Mouse (Mus musculus): ENCODE data around the gene Gm3336. TPM values are rescaled to one million over a fixed set of nuclear protein-coding genes. Genes with fewer than 3 reads are reported as not detected.

The Gm3336 gene
- polyA plus RNA-seq, 1 experiment from 2014 or later = 0.15 TPM

DNA sequence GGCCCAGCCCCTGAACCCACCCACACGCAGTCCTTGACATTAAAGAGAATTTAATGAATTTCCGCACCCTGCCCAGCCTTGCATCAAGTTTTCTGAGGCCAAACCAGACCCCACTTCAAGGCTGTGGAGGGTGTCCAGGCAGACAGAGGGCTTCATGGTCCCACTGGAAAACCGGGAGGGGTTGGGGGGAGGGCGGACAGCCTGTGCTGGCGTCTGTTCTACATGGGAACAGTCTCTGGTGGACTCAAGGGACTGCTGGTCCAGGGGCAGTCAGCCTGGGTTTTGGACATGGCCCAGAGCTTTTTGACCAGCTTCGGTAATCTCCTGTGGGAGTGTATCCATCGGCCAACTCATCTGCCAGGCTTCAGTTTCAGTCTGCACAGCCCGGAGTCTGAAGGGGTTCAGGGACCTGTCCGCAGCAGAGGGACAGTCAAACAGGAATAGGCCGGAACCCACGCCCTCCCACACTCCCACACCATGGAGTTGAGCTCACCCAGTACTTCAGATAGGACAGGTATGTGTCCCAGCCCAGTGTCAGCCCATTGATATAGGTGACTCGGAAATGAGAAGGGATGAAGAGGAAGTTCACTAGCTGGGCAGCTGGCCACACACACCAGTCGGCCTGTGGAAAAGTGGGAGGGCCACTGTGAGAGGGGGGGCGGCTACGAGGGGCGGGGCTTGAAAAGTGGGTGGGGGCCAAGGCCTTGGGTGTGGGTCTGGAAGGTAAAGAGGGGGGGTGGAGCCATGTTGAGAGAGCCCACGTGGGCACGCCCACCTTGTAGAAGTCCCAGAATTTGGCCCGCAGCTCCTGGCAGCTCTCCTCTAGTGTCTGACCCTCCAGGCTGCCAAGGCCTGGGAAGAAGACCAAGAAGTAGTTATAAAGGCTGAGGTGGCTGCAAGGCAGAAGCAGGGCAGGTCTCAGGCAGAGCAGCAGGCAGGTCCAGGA, 40.5 kb downstream of the Gm3336 start:
- no peak for ATAC-seq (replicated peaks; ENCODE audit: low FRiP score)
- Histone ChIP-seq H3K9ac (ENCODE audit: low read depth, low read length) (peak overlapping the region; percentile 90; the same call in 1 of the 2 replicates), H3K9me3 (ENCODE audit: control insufficient read depth, low read length) (no peaks in the 10 kb centered on the region), H3K4me1 (replicated peaks; ENCODE audit: control insufficient read depth, insufficient read depth, low read length) (peaks cover 46% of the 10 kb centered on the region), H3K4me2 (peak overlapping the region; percentile 99), H3K27me3 (replicated peaks; ENCODE audit: control insufficient read depth, insufficient read depth, low read length) (no peaks in the 10 kb centered on the region), H3K4me3 (ENCODE audit: low read depth, low read length) (peak overlapping the region; percentile 3), H3K27ac (ENCODE audit: low read depth, low read length) (no peak overlapping the region), H3K36me3 (ENCODE audit: control insufficient read depth, insufficient read depth, low read length) (no peaks in the 10 kb centered on the region; the same call in 1 of the 2 replicates)
- 69% methylated on average over 19 of the region's 19 CpGs for WGBS
- DNase-seq (ENCODE audit: low spot score) = no peak

DNA sequence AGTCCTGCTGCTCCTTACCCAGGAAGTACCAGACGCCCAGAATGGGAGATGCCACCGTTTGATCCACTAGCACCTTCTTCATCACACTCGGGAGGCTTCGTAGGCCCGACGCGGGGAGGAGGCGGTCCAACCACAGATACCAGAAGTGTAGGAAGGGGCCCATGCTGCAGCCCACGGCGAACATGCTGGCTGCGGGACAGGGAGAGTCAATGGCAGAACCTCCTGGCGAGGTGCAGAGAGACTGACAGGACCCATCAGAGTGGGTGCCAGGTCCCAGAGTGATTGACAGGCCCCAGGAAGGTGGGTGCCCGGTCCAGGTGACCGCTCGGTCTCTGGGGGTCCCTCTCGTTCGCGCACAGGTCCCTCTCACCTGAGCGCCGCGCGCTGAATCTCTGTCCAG, 42.0 kb downstream of the Gm3336 start:
- H3K27me3 ChIP-seq (replicated peaks; ENCODE audit: control insufficient read depth, insufficient read depth, low read length) = no peaks in the 10 kb centered on the region
- H3K36me3 ChIP-seq (ENCODE audit: control insufficient read depth, insufficient read depth, low read length) = no peaks in the 10 kb centered on the region; the same call in 1 of the 2 replicates
- peaks cover 55% of the 10 kb centered on the region for H3K4me1 ChIP-seq (replicated peaks; ENCODE audit: control insufficient read depth, insufficient read depth, low read length)
- H3K9ac ChIP-seq (ENCODE audit: low read depth, low read length) = peak overlapping the region; percentile 90
- peak overlapping the region; percentile 99 for H3K4me2 ChIP-seq
- H3K9me3 ChIP-seq (ENCODE audit: control insufficient read depth, low read length) = no peaks in the 10 kb centered on the region
- peak overlapping the region; percentile 82 for H3K27ac ChIP-seq (ENCODE audit: low read depth, low read length)
- 1% methylated on average over 22 of the region's 22 CpGs for WGBS
- peak overlapping the region; percentile 86 for H3K4me3 ChIP-seq (ENCODE audit: low read depth, low read length)
- ATAC-seq (replicated peaks; ENCODE audit: low FRiP score) (peak; percentile 3), DNase-seq (ENCODE audit: low spot score) (no peak)

- H3K4me2 ChIP-seq = peak within 1 kb of the TSS; percentile 99
- H3K9me3 ChIP-seq (ENCODE audit: control insufficient read depth, low read length) = no peaks in the 10 kb centered on the region
- no peaks in the 10 kb centered on the region; the same call in 1 of the 2 replicates for H3K36me3 ChIP-seq (ENCODE audit: control insufficient read depth, insufficient read depth, low read length)
- WGBS = under 1% methylated on average over 55 of the region's 55 CpGs
- peak within 1 kb of the TSS; percentile 86 for H3K4me3 ChIP-seq (ENCODE audit: low read depth, low read length)
- no peaks in the 10 kb centered on the region for H3K27me3 ChIP-seq (replicated peaks; ENCODE audit: control insufficient read depth, insufficient read depth, low read length)
- H3K4me1 ChIP-seq (replicated peaks; ENCODE audit: control insufficient read depth, insufficient read depth, low read length) = peaks cover 56% of the 10 kb centered on the region
- H3K9ac ChIP-seq (ENCODE audit: low read depth, low read length) = peak within 1 kb of the TSS; percentile 90
- H3K27ac ChIP-seq (ENCODE audit: low read depth, low read length) = peak within 1 kb of the TSS; percentile 82
- peak; percentile 89 for ATAC-seq (replicated peaks; ENCODE audit: low FRiP score)
- DNase-seq (ENCODE audit: low spot score) = peak; percentile 91
Observed at GRCm38 (mm10) chr8:70760775-70761406, 42.5 kb downstream of the Gm3336 start, which contains the start of gene Mpv17l2. Mpv17l2 (minus strand) TSS chr8:70760946.

DNA sequence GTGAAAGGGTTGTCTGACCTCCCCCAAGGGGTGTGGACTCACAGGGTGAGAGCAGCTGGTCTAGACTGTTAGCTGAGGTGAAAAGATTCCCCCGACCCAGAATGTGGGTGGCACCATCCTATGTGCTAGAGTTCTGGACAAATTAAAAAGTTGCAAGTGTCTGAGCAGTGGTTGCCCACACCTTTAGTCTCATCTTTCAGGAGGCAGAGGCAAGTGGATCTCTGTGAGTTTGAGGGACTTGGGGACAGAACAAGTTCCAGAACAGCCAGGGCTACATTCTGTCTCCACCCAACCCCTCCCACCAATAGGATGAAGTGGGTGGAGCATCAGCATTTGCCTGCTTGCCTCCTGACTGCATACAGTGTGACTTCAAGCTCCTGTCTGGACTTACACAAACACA, 43.8 kb downstream of the Gm3336 start:
- H3K4me3 ChIP-seq (ENCODE audit: low read depth, low read length) = no peak overlapping the region
- H3K9me3 ChIP-seq (ENCODE audit: control insufficient read depth, low read length) = no peaks in the 10 kb centered on the region
- no peaks in the 10 kb centered on the region for H3K27me3 ChIP-seq (replicated peaks; ENCODE audit: control insufficient read depth, insufficient read depth, low read length)
- H3K36me3 ChIP-seq (ENCODE audit: control insufficient read depth, insufficient read depth, low read length) = no peaks in the 10 kb centered on the region
- peaks cover 68% of the 10 kb centered on the region for H3K4me1 ChIP-seq (replicated peaks; ENCODE audit: control insufficient read depth, insufficient read depth, low read length)
- ATAC-seq (replicated peaks; ENCODE audit: low FRiP score) (no peak), DNase-seq (ENCODE audit: low spot score) (no peak)
- 59% methylated on average over 1 of the region's 1 CpGs for WGBS
- peak overlapping the region; percentile 32; the same call in 1 of the 2 replicates for H3K9ac ChIP-seq (ENCODE audit: low read depth, low read length)
- H3K4me2 ChIP-seq = 0 out of 2 replicates have a peak overlapping the region, but pooled peaks have one; percentile 24
- H3K27ac ChIP-seq (ENCODE audit: low read depth, low read length) = peak overlapping the region; percentile 53; the same call in 1 of the 2 replicates

DNA sequence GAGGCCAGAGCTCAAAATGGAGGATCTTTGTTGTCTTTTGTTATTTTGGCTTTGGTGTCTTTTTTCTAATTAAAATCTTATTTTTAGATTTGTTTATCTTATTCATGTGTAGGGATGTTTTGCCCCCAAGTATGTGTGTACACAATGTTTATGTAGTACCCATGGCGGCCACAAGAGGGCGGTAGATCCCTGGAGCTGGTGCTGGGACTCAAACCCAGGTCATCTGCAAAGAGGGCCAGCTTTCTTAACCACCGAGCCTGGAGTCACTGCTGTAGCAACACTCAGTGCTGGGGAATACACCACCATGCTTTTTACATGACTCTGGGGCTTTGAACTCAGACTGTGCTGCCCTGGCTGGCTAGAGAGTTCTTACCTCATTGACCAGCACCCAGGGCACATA, 45.0 kb downstream of the Gm3336 start:
- Histone ChIP-seq H3K27ac (ENCODE audit: low read depth, low read length) (peak overlapping the region; percentile 63), H3K9ac (ENCODE audit: low read depth, low read length) (no peak overlapping the region), H3K4me2 (peak overlapping the region; percentile 99), H3K27me3 (replicated peaks; ENCODE audit: control insufficient read depth, insufficient read depth, low read length) (no peaks in the 10 kb centered on the region), H3K4me3 (ENCODE audit: low read depth, low read length) (no peak overlapping the region), H3K36me3 (ENCODE audit: control insufficient read depth, insufficient read depth, low read length) (peaks cover 1% of the 10 kb centered on the region), H3K4me1 (replicated peaks; ENCODE audit: control insufficient read depth, insufficient read depth, low read length) (peaks cover 74% of the 10 kb centered on the region), H3K9me3 (ENCODE audit: control insufficient read depth, low read length) (no peaks in the 10 kb centered on the region)
- no peak for DNase-seq (ENCODE audit: low spot score)
- WGBS = 3% methylated on average over 3 of the region's 3 CpGs
- ATAC-seq (replicated peaks; ENCODE audit: low FRiP score) = no peak

GRCm38 (mm10) chr8:70764026-70764425, 45.7 kb downstream of the Gm3336 start:
- H3K4me2 ChIP-seq = peak overlapping the region; percentile 99
- peaks cover 76% of the 10 kb centered on the region for H3K4me1 ChIP-seq (replicated peaks; ENCODE audit: control insufficient read depth, insufficient read depth, low read length)
- ATAC-seq (replicated peaks; ENCODE audit: low FRiP score) (peak; percentile 53), DNase-seq (ENCODE audit: low spot score) (no peak)
- H3K9ac ChIP-seq (ENCODE audit: low read depth, low read length) = peak overlapping the region; percentile 12; the same call in 1 of the 2 replicates
- H3K36me3 ChIP-seq (ENCODE audit: control insufficient read depth, insufficient read depth, low read length) = peaks cover 8% of the 10 kb centered on the region
- H3K4me3 ChIP-seq (ENCODE audit: low read depth, low read length) = 0 out of 2 replicates have a peak overlapping the region, but pooled peaks have one; percentile 60
- no peaks in the 10 kb centered on the region for H3K27me3 ChIP-seq (replicated peaks; ENCODE audit: control insufficient read depth, insufficient read depth, low read length)
- 32% methylated on average over 8 of the region's 8 CpGs for WGBS
- H3K27ac ChIP-seq (ENCODE audit: low read depth, low read length) = peak overlapping the region; percentile 63
- no peaks in the 10 kb centered on the region for H3K9me3 ChIP-seq (ENCODE audit: control insufficient read depth, low read length)

- peak overlapping the region; percentile 60 for H3K4me3 ChIP-seq (ENCODE audit: low read depth, low read length)
- H3K9me3 ChIP-seq (ENCODE audit: control insufficient read depth, low read length) = no peaks in the 10 kb centered on the region
- H3K9ac ChIP-seq (ENCODE audit: low read depth, low read length) = peak overlapping the region; percentile 25; the same call in 1 of the 2 replicates
- H3K36me3 ChIP-seq (ENCODE audit: control insufficient read depth, insufficient read depth, low read length) = peaks cover 8% of the 10 kb centered on the region
- WGBS = 88% methylated on average over 13 of the region's 13 CpGs
- H3K4me1 ChIP-seq (replicated peaks; ENCODE audit: control insufficient read depth, insufficient read depth, low read length) = peaks cover 74% of the 10 kb centered on the region
- DNase-seq (ENCODE audit: low spot score) (no peak), ATAC-seq (replicated peaks; ENCODE audit: low FRiP score) (no peak)
- no peaks in the 10 kb centered on the region for H3K27me3 ChIP-seq (replicated peaks; ENCODE audit: control insufficient read depth, insufficient read depth, low read length)
- H3K27ac ChIP-seq (ENCODE audit: low read depth, low read length) = peak overlapping the region; percentile 63
- peak overlapping the region; percentile 99 for H3K4me2 ChIP-seq
Observed at GRCm38 (mm10) chr8:70764676-70765075, 46.3 kb downstream of the Gm3336 start.

DNA sequence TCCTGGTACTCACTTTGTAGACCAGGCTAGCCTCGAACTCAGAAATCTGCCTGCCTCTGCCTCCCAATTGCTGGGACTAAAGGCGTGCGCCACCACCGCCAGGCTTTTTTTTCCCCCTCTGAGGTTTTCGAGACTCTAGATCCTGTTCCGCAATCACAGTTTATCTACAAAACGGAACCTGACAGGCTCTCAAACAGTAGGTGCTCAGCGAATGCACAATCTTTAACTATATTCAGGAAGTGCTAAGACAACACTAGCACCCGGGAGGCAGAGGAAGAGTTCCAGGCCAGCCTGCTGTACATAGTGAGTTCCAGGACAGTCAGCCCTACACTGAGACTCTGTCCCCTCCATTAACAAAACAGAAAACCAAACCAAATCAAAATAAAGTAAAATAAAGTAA, 47.0 kb downstream of the Gm3336 start:
- Histone ChIP-seq H3K9me3 (ENCODE audit: control insufficient read depth, low read length) (no peaks in the 10 kb centered on the region), H3K4me1 (replicated peaks; ENCODE audit: control insufficient read depth, insufficient read depth, low read length) (peaks cover 74% of the 10 kb centered on the region), H3K4me2 (peak overlapping the region; percentile 99), H3K9ac (ENCODE audit: low read depth, low read length) (peak overlapping the region; percentile 74), H3K4me3 (ENCODE audit: low read depth, low read length) (peak overlapping the region; percentile 60), H3K36me3 (ENCODE audit: control insufficient read depth, insufficient read depth, low read length) (peaks cover 8% of the 10 kb centered on the region), H3K27ac (ENCODE audit: low read depth, low read length) (peak overlapping the region; percentile 63; the same call in 1 of the 2 replicates), H3K27me3 (replicated peaks; ENCODE audit: control insufficient read depth, insufficient read depth, low read length) (no peaks in the 10 kb centered on the region)
- no peak for ATAC-seq (replicated peaks; ENCODE audit: low FRiP score)
- DNase-seq (ENCODE audit: low spot score) = no peak
- 51% methylated on average over 9 of the region's 9 CpGs for WGBS

All from liver, embryonic 11.5 days (tissue).